Mouse (Mus musculus) CH12F3 (cell line): ENCODE measurements around the gene S100a1.

Experiments
- in situ Hi-C: fragments of 300-500 bp; cut with MboI; formaldehyde crosslinking; loops from 2 replicates; pipeline ENCODE4 v1.14.3; 2020; ENCODE audit warnings: low sequenced_read_pairs

Gene S100a1

GRCm38 (mm10) chr3:90465686-90466310, 48.4 kb downstream of the S100a1 start, which contains the start of gene Npr1:
TSS of gene Npr1 (minus strand) at chr3:90465866.
- in situ Hi-C loops, result no loop called here

GRCm38 (mm10) chr3:90465081-90465685, 49.0 kb downstream of the S100a1 start:
- in situ Hi-C loops, result no loop called here

GRCm38 (mm10) chr3:90464552-90465080, 49.6 kb downstream of the S100a1 start:
- in situ Hi-C loops, result no loop called here

GRCm38 (mm10) chr3:90462579-90462978, 51.6 kb downstream of the S100a1 start:
- in situ Hi-C loops, result no loop called here

- in situ Hi-C loops, result no loop called here
Observed at GRCm38 (mm10) chr3:90461935-90462334, 52.3 kb downstream of the S100a1 start.
